Mouse (Mus musculus) kidney, postnatal 14 days (tissue): ENCODE measurements at regions not wholly inside any gene's neighbourhood (a gene's known extent, or its start where the extent isn't known, plus 50 kb on each side); places are given as distances from the start of the nearest gene placed in this dataset.

Experiments
- DNase-seq: peaks from one replicate; pipeline ENCODE4 v3.0.0; 2022; ENCODE audit warnings: mixed read lengths

DNA sequence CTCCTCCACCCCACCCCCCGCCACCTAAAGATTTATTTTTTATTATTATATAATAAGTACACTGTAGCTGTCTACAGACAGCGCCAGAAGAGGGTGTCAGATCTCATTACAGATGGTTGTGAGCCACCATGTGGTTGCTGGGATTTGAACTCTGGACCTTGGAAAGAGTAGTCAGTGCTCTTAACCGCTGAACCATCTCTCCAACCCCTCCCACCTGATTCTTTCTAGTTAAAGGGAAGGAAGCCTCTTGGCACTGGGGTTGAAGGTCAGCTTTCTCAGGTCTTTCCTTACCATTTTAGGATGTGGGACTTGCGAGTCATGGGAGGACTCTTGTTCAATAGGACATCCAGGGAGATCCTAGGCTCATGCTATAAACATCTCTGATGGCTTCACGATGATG lies 54.7 kb downstream of the Hes1 start:
- DNase-seq: no peak

DNA sequence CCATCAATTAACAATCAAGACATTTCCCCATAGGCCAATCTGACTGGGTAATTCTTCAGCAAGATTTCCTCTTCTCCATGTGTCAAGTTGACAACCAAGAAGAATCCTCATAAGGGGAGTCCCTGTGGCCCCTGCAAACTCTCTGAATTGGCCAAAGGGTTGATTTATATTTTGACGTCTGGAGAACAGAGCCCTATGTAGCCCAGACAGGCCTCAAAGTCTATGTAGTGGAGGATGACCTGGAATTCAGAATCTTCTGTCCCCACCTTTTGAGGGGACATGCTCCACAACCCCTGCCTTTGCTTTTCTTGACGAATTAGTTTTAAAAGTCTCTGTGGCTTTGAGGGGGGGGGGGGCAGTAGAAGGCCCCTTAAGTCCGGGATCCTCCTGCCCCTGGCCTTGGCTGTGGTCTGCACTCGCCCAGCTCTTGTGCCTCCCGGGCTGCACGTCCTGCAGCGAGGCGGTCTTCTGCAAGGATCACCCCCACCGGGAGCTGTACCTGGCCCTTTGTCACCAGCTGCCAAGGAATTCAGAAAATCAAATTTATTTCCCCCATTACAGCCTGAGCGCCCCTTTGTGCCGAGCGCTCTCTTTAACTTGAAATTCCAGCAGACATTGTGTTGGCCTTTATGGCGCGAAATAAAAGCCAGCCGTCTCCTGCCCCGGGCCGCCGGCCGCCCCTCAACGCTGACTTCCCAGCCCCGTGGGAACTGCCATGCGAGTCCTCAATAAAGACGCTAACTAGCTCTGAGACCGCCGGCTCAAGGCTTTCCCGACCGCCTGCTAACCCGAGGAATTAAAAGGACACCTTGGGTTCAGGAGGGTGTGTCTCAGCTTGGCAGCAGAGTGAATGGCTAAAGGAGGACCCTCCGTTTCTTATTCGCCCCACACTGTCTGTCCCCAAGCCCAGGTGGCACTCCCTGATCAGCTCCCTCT lies 56.4 kb downstream of the Hes1 start:
- no peak for DNase-seq

DNA sequence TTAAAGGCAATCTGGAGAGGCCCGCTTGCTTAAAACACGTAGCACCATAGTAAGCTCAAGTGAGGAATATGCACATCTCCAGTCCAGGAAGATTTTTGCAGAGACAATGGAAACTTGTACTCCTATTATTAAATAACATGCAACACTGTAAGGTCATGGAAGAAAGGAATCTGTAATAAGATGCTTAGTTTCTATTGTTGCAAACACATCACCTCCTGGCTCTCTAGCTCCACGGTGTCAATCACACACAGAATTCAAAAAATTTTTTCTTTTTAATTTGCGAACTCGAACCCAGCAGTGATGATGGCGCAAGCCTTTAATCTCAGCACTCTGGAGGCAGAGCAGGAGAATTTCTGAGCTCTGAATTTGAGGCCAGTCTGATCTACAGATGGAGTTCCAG lies 57.4 kb downstream of the Hes1 start:
- no peak for DNase-seq

DNA sequence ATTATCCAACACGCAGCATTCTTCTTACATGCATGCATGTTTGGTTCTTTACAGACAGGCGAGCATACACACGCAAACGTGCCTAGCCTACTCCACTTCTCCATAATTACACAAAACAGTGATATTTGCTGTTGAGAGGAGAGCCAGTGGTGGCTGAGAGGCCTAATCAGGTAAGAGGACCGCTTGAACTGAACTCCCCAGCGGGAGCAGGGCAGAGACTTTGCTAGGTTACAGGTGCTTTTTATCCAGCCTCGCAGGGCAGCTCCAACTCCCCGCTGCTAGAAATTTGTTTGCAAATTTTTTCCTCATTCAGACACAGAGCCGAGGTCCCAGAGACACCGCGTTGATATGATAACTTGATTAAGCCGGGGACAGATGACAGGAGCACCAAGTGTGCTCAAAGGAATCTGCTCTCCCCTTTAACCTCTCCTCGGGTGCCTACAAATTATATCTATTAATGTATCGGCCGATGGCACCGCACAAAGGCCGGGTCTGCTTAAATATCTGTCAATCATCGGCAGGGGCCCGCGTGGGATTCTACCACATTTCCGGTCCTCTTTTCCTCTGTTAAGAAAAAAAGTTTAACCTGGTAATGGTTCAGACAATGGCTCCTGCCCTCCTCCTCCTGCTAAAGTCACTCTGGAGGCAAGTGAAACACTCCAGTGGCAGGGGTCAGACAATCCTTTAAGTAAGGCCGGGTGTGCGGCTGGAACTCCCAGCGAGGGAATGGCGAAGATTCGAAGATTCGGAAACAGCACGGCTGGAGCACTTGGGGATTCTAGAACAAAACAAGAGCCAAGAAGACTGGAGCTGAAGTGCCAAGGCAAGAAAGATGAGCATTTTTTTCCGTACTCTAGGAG lies 58.3 kb downstream of the Hes1 start:
- DNase-seq: no peak

GRCm38 (mm10) chr16:30127015-30127414 lies 62.8 kb downstream of the Hes1 start:
- no peak for DNase-seq

- DNase-seq: no peak
Observed at GRCm38 (mm10) chr16:30128787-30129186, 64.6 kb downstream of the Hes1 start.

DNA sequence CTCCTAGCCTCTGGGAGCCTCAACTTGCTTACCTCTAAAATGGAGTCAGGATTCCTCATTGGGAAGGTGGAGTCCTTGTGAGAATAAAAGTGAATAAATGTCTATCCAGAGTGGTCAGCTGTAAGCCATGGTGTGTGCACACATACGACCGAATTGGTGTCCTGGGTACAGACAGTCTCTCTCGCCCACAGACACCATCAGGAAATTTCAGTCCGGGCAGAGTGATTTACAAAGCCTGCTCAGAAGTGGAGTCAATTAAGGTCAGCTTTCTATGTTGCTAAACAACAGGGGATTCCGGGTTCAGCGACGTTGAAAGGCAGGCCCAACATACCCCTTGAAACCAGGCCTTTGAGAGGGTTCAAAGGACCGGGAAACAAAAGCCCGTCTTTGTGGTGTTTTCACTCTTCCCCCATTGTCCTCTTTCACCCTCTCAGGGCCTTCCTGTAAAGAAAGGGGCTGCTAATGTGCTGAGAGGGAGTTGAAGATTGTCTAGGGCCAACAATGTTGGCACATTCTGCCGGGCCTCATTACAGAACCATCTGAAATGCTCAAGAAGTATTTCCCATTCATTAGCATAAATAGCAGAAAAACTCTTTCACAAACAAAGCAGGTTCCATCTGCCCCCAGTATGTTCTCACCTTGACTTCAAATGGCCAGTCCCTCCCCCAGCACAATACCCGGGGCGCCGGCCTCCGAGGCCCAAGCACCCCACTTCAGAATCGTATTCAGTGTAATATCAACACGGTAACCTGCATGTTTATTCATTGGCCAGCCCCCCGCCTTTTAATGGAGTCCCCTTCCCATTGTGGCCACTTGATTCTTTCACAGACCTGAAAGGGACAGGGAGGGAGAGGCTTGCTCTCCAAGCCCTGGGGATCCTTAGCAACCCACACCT lies 65.3 kb downstream of the Hes1 start:
- no peak for DNase-seq

GRCm38 (mm10) chr16:30130113-30130471 lies 65.9 kb downstream of the Hes1 start:
- no peak for DNase-seq

GRCm38 (mm10) chr16:30132086-30132485 lies 67.9 kb downstream of the Hes1 start:
- DNase-seq: no peak

DNA sequence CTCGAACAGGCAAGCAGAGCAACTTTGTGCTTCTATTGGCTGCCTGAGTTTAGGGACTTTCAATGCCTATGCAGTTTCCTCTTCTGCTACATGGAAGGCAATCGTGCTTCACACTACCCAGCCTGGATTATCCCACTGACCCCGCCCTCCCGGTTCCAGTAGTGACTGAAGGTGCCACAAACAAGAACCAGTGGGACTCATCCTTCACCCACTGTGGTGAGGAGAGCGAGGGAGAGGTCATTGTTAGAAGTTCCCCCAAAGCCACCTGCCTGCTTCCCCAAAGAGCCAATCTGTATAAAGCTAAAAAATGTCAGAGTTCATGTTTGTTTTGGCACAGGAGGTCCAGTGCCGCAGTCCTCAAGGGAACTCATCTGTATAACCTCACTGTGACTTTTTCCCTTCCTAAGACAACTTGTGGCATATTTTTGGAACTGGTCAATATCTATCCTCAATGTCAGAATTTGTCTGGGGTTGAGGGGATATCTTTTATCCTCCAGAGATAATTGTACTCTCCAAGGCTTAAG lies 70.5 kb downstream of the Hes1 start:
- DNase-seq: peak; percentile 13

DNA sequence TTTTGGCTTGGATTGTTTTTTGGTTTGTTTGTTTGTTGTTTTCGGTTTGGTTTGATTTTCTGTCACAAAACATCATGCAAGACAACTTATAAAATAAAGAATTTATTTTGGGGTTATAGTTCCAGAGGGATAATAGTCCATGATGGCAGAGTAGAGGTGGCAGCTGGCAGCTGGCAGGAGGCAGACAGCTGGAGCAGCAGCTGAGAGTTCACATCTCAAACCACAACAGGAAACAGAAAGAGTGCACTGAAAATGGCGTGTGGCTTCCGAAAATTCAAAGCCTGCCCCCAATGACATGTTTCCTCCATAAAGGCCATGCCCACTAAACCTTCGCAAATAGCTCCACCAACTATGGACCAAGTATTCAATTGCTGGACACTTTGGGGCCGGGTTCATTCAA lies 72.7 kb downstream of the Hes1 start:
- no peak for DNase-seq

DNA sequence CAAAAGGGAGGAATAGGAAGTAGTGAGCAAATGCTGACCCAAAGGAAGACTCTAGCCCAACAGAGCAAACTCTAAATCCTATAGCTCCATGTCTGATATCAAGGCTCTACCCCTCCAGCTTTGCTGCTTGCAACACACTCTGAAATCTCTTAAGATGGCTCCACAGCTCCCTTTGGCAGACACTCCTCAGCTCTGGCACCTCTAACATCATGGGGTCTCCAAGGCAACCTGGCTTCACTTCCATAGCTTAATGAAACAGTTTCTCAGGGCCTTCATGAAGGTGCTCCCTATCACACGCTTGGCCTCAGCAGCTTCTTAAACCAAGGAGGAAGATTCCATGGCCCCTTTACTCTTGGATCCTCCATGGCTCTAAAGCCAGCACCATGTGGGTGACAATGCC lies 73.6 kb downstream of the Hes1 start:
- no peak for DNase-seq

- no peak for DNase-seq
Observed at GRCm38 (mm10) chr16:30144818-30145464, 80.8 kb downstream of the Hes1 start.

- DNase-seq: no peak
Observed at GRCm38 (mm10) chr16:30145465-30146207, 81.5 kb downstream of the Hes1 start.

DNA sequence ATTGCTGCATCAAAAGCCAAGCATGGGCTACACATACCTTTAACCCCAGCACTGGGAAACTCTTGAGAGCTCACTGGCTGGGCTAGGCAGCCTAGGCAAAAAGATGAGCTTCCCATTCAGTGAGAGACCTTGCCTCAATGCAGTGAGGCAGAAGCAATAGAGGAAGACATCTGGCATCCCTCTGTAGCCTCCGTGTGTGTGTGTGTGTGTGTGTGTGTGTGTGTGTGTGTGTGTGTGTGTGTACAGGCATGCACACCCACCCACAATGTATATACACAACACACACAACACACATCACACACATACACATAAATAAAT lies 82.0 kb downstream of the Hes1 start:
- no peak for DNase-seq

- no peak for DNase-seq
Observed at GRCm38 (mm10) chr16:30147296-30147695, 83.1 kb downstream of the Hes1 start.

DNA sequence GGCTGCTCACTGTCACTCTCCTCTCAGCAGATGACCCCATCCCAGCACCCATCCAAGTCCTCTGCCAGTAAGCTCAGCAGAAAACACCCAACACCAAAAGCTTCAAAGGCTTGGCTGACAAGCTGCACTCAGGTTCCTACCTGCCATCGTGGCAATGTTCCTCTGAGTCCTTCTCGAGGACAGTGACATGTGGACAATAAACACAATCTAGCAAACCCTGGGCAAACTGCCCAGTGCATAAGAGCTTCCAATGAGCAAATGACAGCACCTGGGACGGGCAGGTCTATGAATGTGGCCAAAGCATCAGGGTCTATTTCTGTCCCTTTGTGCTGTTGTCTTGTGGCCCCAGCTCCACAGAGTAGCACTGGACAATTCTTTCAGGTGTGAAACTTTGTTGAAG lies 86.9 kb downstream of the Hes1 start:
- DNase-seq: no peak

DNA sequence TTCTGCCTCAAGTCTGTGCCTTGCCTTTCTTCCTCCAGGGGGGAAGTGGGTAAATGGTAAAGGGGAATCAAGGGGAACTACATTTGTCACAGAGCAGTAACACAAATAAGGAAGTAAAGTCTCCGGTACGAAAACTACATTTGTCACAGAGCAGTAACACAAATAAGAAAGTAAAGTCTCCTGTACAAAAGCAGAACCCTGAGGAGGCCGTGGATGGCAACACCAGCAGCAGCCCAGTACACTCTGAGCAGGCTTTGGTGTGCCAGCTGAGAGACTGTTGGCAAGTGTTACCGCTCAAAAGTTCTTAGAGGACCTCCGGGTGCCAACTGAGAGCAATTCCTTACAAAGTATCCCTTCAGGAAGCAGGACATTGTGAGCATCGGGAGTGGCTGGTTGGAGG lies 90.9 kb downstream of the Hes1 start:
- DNase-seq: no peak

- no peak for DNase-seq
Observed at GRCm38 (mm10) chr16:30155486-30156246, 91.5 kb downstream of the Hes1 start.

DNA sequence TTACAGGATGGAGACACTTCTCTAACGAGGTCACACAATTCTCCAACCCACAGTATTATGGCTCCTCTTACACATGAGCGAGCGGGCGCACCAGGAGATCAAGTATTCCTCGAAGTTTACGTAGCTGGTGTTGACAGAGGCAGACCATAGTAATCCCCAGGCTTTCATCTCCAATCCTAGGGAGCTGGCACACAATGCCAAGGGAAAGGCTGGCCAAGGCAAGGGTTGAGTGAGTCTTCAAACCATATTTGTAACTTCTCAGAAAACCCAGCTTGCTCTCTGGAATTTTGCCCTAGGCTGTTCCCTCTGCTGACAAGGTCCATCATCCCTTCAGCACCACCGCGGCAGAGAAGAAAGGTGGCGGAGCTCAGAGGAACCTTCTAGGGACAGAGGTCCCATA lies 94.0 kb downstream of the Hes1 start:
- no peak for DNase-seq

GRCm38 (mm10) chr16:30160399-30160798 lies 96.2 kb downstream of the Hes1 start:
- no peak for DNase-seq
